Mouse (Mus musculus) lung, embryonic 14.5 days (tissue): ENCODE data around the gene Polrmt. TPM values are rescaled to one million over a fixed set of nuclear protein-coding genes. Genes with fewer than 3 reads are reported as not detected.

Source experiments
- ATAC-seq: fragments of 200-750 bp; cut with Nextera tagmentation; 2 replicates; pipeline ENCODE4 v1.8.0; 2017; ENCODE audit warnings: mild to moderate bottlenecking, moderate TSS enrichment, moderate library complexity; ENCODE audit not compliant: insufficient read depth
- DNase-seq: peaks from one replicate; pipeline ENCODE4 v3.0.0-alpha.2; 2015
- H3K27ac ChIP-seq: fragments of 300-500 bp; sonication (generic); 2 replicates; pipeline ENCODE4 v1.5.1; 2014; ENCODE audit warnings: low read depth, mild to moderate bottlenecking, moderate library complexity
- H3K27me3 ChIP-seq: fragments of 300-500 bp; sonication (generic); 2 replicates; pipeline ENCODE4 v1.6.1; 2014; ENCODE audit warnings: low read length, control low read depth; ENCODE audit not compliant: insufficient read depth
- H3K36me3 ChIP-seq: fragments of 300-500 bp; sonication (generic); 2 replicates; pipeline ENCODE4 v1.6.1; 2014; ENCODE audit warnings: control low read depth; ENCODE audit not compliant: insufficient read depth
- H3K4me1 ChIP-seq: fragments of 300-500 bp; sonication (generic); 2 replicates; pipeline ENCODE4 v1.6.1; 2014; ENCODE audit warnings: antibody characterized with exemption, control low read depth; ENCODE audit not compliant: insufficient read depth
- H3K4me2 ChIP-seq: fragments of 300-500 bp; sonication (generic); 2 replicates; pipeline ENCODE4 v1.6.1; 2014; ENCODE audit warnings: mild to moderate bottlenecking
- H3K4me3 ChIP-seq: fragments of 300-500 bp; sonication (generic); 2 replicates; pipeline ENCODE4 v1.5.1; 2014; ENCODE audit warnings: low read depth, low read length
- H3K9ac ChIP-seq: fragments of 300-500 bp; sonication (generic); 2 replicates; pipeline ENCODE4 v1.6.1; 2014
- H3K9me3 ChIP-seq: fragments of 300-500 bp; sonication (generic); 2 replicates; pipeline ENCODE4 v1.6.1; 2016; ENCODE audit warnings: low read depth, low read length, control low read depth
- CTCF ChIP-seq: IDR thresholded peaks from 2 replicates; pipeline ENCODE4 v1.5.1; 2016; ENCODE audit warnings: antibody characterized with exemption, low read depth
- WGBS: fragments of 180-500 bp; shearing (Covaris S2); extraction: QIAGEN DNeasy Blood & Tissue Kit; methylation state at CpG from one replicate; pipeline ENCODE4 v1.1.7; 2014; 5-methylcytosine and 5-hydroxymethylcytosine counted together
- polyA plus RNA-seq: library from polyadenylated mRNA; unstranded; fragments of >200 nt; fragmentation: Nextera tagmentation; extraction: Ambion mirVana; gene quantifications from 2 replicates; pipeline ENCODE4 v1.2.1, GENCODE M21; 2014

Polrmt gene
- polyA plus RNA-seq, 1 experiment from 2014 or later, result 44.2 TPM

- H3K27ac ChIP-seq, result no peak overlapping the region
- TF ChIP-seq CTCF, result no peak
- no peaks in the 10 kb centered on the region for H3K9me3 ChIP-seq
- no peaks in the 10 kb centered on the region for H3K27me3 ChIP-seq
- no peak for ATAC-seq
- peaks cover 12% of the 10 kb centered on the region for H3K36me3 ChIP-seq
- H3K4me1 ChIP-seq, result peaks cover 16% of the 10 kb centered on the region
- no peak for DNase-seq
- no peak overlapping the region for H3K4me3 ChIP-seq
- H3K4me2 ChIP-seq, result no peak overlapping the region
- 64% methylated on average over 12 of the region's 12 CpGs for WGBS
- no peak overlapping the region for H3K9ac ChIP-seq
These were observed 52.6 kb downstream of the Polrmt start for GRCm38 (mm10) chr10:79693580-79694378.

GRCm38 (mm10) chr10:79691986-79692548 is 54.3 kb downstream of the Polrmt start:
- ATAC-seq (no peak), DNase-seq (no peak)
- H3K4me1 ChIP-seq, result peaks cover 16% of the 10 kb centered on the region
- no peaks in the 10 kb centered on the region for H3K27me3 ChIP-seq
- no peak overlapping the region for H3K4me2 ChIP-seq
- peak; percentile 43 for TF ChIP-seq CTCF
- H3K27ac ChIP-seq, result no peak overlapping the region
- H3K4me3 ChIP-seq, result no peak overlapping the region
- peaks cover 29% of the 10 kb centered on the region for H3K36me3 ChIP-seq
- H3K9me3 ChIP-seq, result no peaks in the 10 kb centered on the region
- WGBS, result 95% methylated on average over 2 of the region's 2 CpGs
- no peak overlapping the region for H3K9ac ChIP-seq

DNA sequence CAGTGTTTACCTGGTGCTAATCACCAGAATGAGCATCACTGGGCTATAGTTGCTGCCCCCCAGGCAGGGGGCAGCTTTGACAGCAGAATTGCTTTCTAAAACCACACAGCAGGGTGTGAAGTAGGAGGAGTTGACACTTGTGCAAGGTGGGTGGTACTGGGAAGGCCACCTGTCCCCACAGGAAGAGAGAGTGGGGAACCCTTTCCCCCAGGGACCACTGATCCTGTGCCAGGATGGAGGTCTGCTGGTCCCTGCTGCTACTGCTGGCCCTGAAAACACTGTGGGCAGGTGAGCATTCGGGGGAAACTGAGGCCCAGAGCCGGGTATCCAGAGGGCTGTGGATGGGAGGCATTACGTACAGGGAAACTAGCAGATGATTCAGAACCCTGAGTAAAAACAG is 57.2 kb downstream of the Polrmt start:
- Histone ChIP-seq H3K4me3 (no peak overlapping the region), H3K9me3 (no peaks in the 10 kb centered on the region), H3K9ac (no peak overlapping the region), H3K27me3 (no peaks in the 10 kb centered on the region), H3K27ac (no peak overlapping the region), H3K36me3 (peaks cover 56% of the 10 kb centered on the region), H3K4me2 (no peak overlapping the region), H3K4me1 (no peaks in the 10 kb centered on the region)
- ATAC-seq (no peak), DNase-seq (no peak)
- TF ChIP-seq CTCF, result no peak
- WGBS, result 85% methylated on average over 3 of the region's 3 CpGs

GRCm38 (mm10) chr10:79688720-79689119 is 57.7 kb downstream of the Polrmt start, which contains the start of gene Gzmm:
Gzmm (plus strand) TSS chr10:79689020.
- ATAC-seq (no peak), DNase-seq (no peak)
- H3K4me3 ChIP-seq, result no peak within 1 kb of the TSS
- no peak within 1 kb of the TSS for H3K27ac ChIP-seq
- H3K9ac ChIP-seq, result no peak within 1 kb of the TSS
- H3K4me1 ChIP-seq, result no peaks in the 10 kb centered on the region
- no peak for TF ChIP-seq CTCF
- H3K9me3 ChIP-seq, result no peaks in the 10 kb centered on the region
- H3K4me2 ChIP-seq, result no peak within 1 kb of the TSS
- no peaks in the 10 kb centered on the region for H3K27me3 ChIP-seq
- 80% methylated on average over 4 of the region's 4 CpGs for WGBS
- H3K36me3 ChIP-seq, result peaks cover 56% of the 10 kb centered on the region

GRCm38 (mm10) chr10:79687513-79687912 is 58.9 kb downstream of the Polrmt start:
- H3K36me3 ChIP-seq, result peaks cover 56% of the 10 kb centered on the region
- no peak overlapping the region for H3K4me3 ChIP-seq
- no peak for TF ChIP-seq CTCF
- no peak for ATAC-seq
- H3K9me3 ChIP-seq, result no peaks in the 10 kb centered on the region
- DNase-seq, result no peak
- H3K9ac ChIP-seq, result no peak overlapping the region
- 93% methylated on average over 6 of the region's 6 CpGs for WGBS
- H3K27ac ChIP-seq, result no peak overlapping the region
- H3K27me3 ChIP-seq, result no peaks in the 10 kb centered on the region
- no peaks in the 10 kb centered on the region for H3K4me1 ChIP-seq
- no peak overlapping the region for H3K4me2 ChIP-seq

DNA sequence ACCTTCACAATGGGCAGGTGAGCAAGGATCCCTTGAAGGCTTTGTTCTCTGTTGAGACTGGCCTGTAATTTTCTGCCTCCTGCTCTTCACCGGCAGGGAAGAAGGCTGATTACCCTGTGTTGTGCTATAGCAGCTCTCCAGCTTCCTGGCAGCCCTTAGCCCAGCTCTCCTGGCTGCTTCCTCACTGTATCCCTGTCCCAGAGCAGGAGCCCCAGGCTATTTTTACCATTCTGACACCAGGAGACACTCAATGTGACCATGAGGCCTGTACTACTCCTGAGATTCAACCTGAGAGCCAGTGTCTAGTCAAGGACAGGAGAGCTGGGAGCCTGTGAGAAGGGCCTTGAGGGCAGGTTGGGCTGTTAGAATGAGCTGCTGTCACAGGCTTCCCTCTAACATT is 59.7 kb downstream of the Polrmt start:
- no peak for DNase-seq
- no peak for ATAC-seq
- H3K9me3 ChIP-seq, result no peaks in the 10 kb centered on the region
- H3K4me1 ChIP-seq, result no peaks in the 10 kb centered on the region
- H3K9ac ChIP-seq, result no peak overlapping the region
- no peak overlapping the region for H3K4me3 ChIP-seq
- no peak overlapping the region for H3K27ac ChIP-seq
- no peaks in the 10 kb centered on the region for H3K27me3 ChIP-seq
- 87% methylated on average over 1 of the region's 1 CpGs for WGBS
- H3K36me3 ChIP-seq, result peaks cover 56% of the 10 kb centered on the region
- H3K4me2 ChIP-seq, result no peak overlapping the region
- TF ChIP-seq CTCF, result no peak

DNA sequence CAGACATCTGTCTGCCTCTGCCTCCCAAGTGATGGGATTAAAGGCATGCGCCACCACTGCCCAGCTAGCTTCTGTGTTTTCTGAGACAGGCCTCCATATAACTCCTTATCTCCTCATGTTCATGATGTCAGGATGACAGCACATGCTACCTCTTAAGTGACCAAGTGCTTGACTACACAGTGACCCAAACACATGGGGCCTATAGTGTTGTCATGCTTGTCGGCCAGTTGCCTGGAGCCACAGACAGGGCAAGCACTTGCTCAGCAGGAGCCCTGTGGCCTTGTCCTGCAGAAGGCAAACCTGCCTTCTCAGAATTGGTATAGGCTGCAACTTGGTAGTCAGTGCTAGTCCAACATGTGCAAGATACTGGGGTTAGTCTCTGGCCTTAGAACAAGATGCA is 60.2 kb downstream of the Polrmt start:
- no peak overlapping the region for H3K9ac ChIP-seq
- H3K36me3 ChIP-seq, result peaks cover 56% of the 10 kb centered on the region
- DNase-seq, result no peak
- no peak overlapping the region for H3K4me2 ChIP-seq
- TF ChIP-seq CTCF, result no peak
- no peak overlapping the region for H3K4me3 ChIP-seq
- no peaks in the 10 kb centered on the region for H3K27me3 ChIP-seq
- ATAC-seq, result no peak
- peaks cover under 1% of the 10 kb centered on the region; the same call in 1 of the 2 replicates for H3K4me1 ChIP-seq
- H3K27ac ChIP-seq, result no peak overlapping the region
- no peaks in the 10 kb centered on the region for H3K9me3 ChIP-seq
- 87% methylated on average over 2 of the region's 2 CpGs for WGBS

Other genes with a start within 250 kb of the Polrmt start
- 34.9 and 37.1 TPM in 2 replicates for gene Plpp2, start 212.8 kb downstream of the Polrmt start, polyA plus RNA-seq
- gene Mier2, start 191.4 kb downstream of the Polrmt start, polyA plus RNA-seq, result 49.6 and 55.3 TPM in 2 replicates
- gene Theg, start 159.2 kb downstream of the Polrmt start, polyA plus RNA-seq, result not detected in 2 replicates
- not detected in 2 replicates for gene C2cd4c, start 132.6 kb downstream of the Polrmt start, polyA plus RNA-seq
- gene Shc2, start 108.7 kb downstream of the Polrmt start, polyA plus RNA-seq, result 5.8 and 7.1 TPM in 2 replicates
- gene Odf3l2, start 100.8 kb downstream of the Polrmt start, polyA plus RNA-seq, result not detected in 2 replicates
- 0.93 and 1.2 TPM in 2 replicates for gene Madcam1, start 82.0 kb downstream of the Polrmt start, polyA plus RNA-seq
- 56.4 and 62.4 TPM in 2 replicates for gene Tpgs1, start 77.2 kb downstream of the Polrmt start, polyA plus RNA-seq
- 88.2 and 92.9 TPM in 2 replicates for gene Cdc34, start 64.4 kb downstream of the Polrmt start, polyA plus RNA-seq
- gene Gzmm, start 57.6 kb downstream of the Polrmt start, polyA plus RNA-seq, result 0.24 and 0.84 TPM in 2 replicates
- gene Bsg, start 42.1 kb downstream of the Polrmt start, polyA plus RNA-seq, result 842 and 871 TPM in 2 replicates
- 0.14 TPM in 1 of 2 replicates, not detected in the other for gene Hcn2, start 29.9 kb downstream of the Polrmt start, polyA plus RNA-seq
- gene Fgf22, start 8.5 kb upstream of the Polrmt start, polyA plus RNA-seq, result 0.30 and 0.41 TPM in 2 replicates
- 107 and 123 TPM in 2 replicates for gene Rnf126, start 20.4 kb upstream of the Polrmt start, polyA plus RNA-seq
- gene Fstl3, start 30.7 kb upstream of the Polrmt start, polyA plus RNA-seq, result 12.2 and 12.4 TPM in 2 replicates
- 0.11 TPM in 1 of 2 replicates, not detected in the other for gene Prss57, start 44.4 kb upstream of the Polrmt start, polyA plus RNA-seq
- 68.1 and 72.4 TPM in 2 replicates for gene Palm, start 47.0 kb upstream of the Polrmt start, polyA plus RNA-seq
- gene Misp, start 74.4 kb upstream of the Polrmt start, polyA plus RNA-seq, result 5.0 and 6.1 TPM in 2 replicates
- gene Ptbp1, start 107.8 kb upstream of the Polrmt start, polyA plus RNA-seq, result 355 and 366 TPM in 2 replicates
- 3.5 and 3.7 TPM in 2 replicates for gene Prtn3, start 127.9 kb upstream of the Polrmt start, polyA plus RNA-seq
- gene Plppr3, start 128.1 kb upstream of the Polrmt start, polyA plus RNA-seq, result 31.3 and 37.4 TPM in 2 replicates
- 0.18 and 0.26 TPM in 2 replicates for gene Elane, start 139.7 kb upstream of the Polrmt start, polyA plus RNA-seq
- not detected in 2 replicates for gene Cfd, start 144.3 kb upstream of the Polrmt start, polyA plus RNA-seq
- 55.5 and 58.7 TPM in 2 replicates for gene Med16, start 162.3 kb upstream of the Polrmt start, polyA plus RNA-seq
- 4.1 TPM in 1 of 2 replicates, not detected in the other for gene Gm26602, start 164.3 kb upstream of the Polrmt start, polyA plus RNA-seq
- gene Kiss1r, start 170.4 kb upstream of the Polrmt start, polyA plus RNA-seq, result 0.70 and 1.2 TPM in 2 replicates
- 127 and 132 TPM in 2 replicates for gene R3hdm4, start 174.6 kb upstream of the Polrmt start, polyA plus RNA-seq
- 5.1 and 5.4 TPM in 2 replicates for gene Arid3a, start 180.5 kb upstream of the Polrmt start, polyA plus RNA-seq
- 113 and 124 TPM in 2 replicates for gene Wdr18, start 213.6 kb upstream of the Polrmt start, polyA plus RNA-seq
- 0.30 and 0.41 TPM in 2 replicates for gene Grin3b, start 224.1 kb upstream of the Polrmt start, polyA plus RNA-seq
- gene Tmem259, start 237.7 kb upstream of the Polrmt start, polyA plus RNA-seq, result 19.3 and 23.4 TPM in 2 replicates
- gene Cnn2, start 242.0 kb upstream of the Polrmt start, polyA plus RNA-seq, result 354 and 364 TPM in 2 replicates
- gene Abca7, start 249.9 kb upstream of the Polrmt start, polyA plus RNA-seq, result 3.0 and 3.5 TPM in 2 replicates